Mouse (Mus musculus): ENCODE measurements at regions not wholly inside any gene's neighbourhood (a gene's known extent, or its start where the extent isn't known, plus 50 kb on each side); places are given as distances from the start of the nearest gene placed in this dataset.

DNA sequence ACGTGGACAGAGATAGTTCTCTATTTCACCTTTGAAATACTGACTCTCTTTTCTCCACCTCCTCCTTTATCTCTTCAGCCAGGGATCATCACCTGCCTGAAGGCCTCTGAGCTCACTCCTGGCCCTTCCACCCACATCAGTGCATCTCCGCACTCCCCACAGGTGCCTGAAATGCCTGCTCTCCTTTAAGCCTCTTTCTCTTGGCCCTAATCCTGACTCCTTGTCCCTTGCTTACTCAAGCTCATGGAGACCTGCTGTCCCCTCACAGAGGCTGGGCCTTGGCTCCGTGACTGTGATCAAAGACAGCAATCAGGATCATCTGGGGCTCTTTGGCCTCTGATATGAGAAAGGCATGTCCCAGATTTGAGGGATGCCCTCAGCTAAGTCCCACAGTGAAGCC, 212.5 kb upstream of the Arid1b start:
- TF ChIP-seq GATA1 (IDR thresholded peaks at IDR 0.05; ENCODE audit: borderline replicate concordance, low read length) (no peak), FLI1 (IDR thresholded peaks at IDR 0.05; ENCODE audit: low read length) (no peak)
